Mouse (Mus musculus) urinary bladder, postnatal 4 days (tissue): ENCODE measurements around the gene Traf6.

ENCODE experiments used
- DNase-seq, 2 experiments: peaks; one replicate each; pipeline ENCODE4 v3.0.0; 2021 to 2022; ENCODE audit warnings: low spot score in 2 of 2

Gene Traf6

DNA sequence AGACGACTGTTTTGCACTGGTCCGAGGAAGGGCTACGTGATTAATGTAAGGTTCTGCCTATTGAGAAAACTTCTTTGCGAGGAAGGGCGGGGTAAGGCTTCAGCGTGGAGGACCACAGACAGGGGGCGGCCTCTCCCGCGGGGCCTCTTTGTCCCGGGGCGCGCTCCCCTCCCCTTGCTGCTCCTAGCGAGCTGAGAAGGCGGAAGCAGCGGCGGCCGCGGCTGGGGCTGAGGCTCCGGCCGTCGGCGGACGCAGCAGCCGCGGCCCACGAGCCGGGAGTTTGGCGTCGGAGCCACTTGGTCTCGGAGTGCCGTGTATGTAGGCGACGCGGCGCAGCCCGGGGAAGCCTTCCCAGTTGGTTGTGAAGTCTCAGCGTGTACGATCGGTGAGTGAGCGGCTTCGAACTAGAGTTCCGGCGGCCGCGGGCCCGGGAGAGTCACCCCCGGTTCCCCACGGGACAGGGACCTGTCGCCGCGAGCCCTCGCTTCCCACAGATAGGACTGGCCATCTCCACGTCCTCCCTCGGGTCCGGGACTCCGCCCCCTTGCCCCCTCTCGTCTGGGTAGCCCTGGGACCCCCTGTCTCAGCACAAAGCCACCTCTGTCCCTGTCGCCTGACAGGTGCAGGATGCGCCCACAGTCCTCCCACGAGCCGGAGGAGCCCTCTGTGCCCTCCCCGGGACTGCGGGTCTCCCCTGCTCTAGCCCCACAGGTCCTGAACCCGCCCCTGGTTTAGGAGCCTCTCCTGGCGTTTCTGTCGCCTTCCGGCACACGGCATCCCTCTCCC is at the start of gene Traf6:
Gene Traf6 (plus strand): TSS at position 194 of the 786 bp plus-strand sequence.
- peak; percentile 82 to 91 for DNase-seq

DNA sequence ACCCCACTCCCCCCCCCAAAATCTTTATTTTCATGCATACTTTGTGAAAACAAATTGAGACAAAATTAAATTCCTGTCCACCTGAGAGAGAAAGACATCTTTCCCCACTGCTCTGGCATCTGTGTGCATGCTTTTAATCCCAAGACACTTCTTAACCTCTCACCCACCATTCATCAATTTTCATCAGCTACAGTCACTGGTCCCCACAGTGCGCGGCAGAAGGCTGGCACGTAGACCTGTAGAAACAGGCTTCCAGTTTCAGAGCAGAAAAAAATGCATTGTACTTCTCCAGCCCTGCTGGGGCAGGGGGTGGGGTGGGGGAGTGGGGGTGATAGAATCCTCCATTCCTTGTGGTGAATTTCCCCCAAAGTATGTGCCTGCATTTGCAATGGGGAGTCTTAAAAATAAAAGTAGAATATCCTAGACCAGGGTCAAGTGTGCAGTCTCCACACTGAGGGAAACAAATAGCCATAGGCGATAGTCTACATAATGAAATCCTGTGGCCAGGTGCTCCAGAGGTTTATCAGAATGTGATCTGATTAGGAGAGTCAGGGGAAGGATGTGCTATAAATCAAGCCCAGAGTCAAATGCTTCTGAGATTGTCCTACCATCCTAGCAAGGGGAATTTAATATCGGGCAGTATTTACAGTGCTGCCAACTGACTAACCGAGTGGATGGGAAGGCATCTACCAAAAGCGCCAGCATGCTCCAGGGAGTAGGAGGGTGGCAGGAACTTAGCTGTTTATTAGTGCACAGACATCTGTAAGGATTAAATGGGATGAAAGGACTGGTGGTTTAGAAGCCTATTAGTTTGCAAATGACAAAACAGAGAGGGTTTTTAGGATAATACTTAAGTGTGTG is 39.0 kb upstream of the Traf6 start:
- no peak for DNase-seq

DNA sequence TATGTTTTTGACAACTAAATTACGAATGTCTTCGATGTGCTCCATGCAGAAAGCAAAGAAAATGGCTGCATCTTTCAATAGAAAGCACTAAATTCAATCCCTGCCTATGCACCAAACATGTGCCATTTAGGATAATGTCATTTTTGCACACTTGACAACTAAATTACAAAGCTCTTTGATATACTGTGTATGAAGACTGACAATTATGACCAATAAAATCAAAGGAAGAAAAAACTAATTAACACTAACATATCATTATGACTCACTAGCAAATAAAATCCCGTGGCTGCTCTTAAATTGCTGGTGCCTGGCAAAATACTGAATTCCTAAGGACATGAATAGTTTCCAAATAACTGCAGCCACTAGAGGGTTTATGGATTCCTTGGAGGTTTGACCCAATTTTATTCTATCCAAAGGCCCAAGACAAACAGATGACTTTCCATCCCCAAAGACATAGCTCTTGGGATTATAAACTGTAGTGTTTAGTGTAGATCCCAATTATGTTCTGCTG is 38.3 kb upstream of the Traf6 start:
- no peak for DNase-seq

DNA sequence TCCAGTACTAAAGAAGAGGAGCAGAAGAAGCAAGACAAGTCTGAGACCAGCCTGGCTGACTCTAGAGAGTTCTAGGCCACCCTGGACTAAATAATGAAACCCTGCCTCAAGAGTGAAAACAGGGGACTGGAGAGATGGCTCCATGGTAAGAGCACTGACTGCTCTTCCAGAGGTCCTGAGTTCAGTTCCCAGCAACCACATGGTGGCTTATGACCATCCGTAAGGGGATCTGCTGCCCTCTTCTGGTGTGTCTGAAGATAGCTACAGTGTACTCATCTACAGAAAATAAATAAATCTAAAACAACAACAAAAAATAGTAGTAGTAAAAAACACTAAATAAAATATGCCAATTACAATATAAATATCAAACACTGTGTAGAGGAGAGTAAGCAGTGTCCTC is 32.4 kb upstream of the Traf6 start:
- DNase-seq: no peak

DNA sequence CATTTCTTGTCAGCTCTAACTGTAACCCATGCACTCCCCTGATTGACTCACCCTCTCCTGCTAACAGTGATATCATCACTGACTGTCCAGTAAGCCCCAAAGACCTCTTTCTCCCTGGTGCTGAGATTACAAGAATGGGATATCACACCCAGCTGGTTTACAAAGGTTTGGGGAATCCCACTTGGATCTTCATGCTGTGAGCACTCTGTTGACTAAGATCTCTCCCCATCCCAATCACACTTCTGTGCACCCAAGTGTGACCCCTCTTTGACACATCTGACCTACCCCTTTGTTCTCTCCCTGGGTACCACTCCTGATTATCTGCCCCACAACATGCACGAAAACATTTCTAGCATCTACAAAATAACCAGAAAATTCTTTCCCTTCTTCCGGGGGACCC is 29.9 kb upstream of the Traf6 start:
- DNase-seq: no peak

DNA sequence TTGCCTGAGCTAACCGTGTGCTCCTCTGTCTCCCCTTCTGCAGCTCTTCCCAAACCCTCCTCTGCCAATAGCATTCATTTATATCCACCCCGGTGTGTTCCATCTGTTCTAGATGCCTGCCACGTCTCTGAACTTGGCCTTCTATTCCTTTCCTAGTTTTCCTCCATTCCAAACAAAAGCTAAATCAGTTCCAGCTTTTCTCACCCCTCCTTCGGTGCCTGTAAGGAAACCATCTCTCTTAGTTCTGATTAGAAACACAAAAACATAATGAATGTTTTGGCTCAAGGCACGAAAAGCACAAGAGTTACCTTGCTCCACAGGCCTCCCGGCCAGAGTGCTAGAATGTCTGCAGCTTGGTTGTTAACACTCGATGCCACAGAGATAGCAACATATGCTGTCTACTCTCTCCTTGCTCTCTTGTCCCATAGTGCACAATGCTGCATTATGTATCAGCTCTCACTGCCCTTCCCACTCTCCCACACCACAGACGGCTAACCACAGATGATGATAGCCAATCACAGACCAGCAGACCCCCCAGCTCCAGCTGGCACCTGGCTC is 29.0 kb upstream of the Traf6 start, which contains the start of the genes Rag1 and B230118H07Rik:
Gene Rag1 (minus strand): TSS at position 388 of the 558 bp plus-strand sequence.
Gene B230118H07Rik (minus strand): TSS at position 419 of the 558 bp plus-strand sequence.
- no peak for DNase-seq

DNA sequence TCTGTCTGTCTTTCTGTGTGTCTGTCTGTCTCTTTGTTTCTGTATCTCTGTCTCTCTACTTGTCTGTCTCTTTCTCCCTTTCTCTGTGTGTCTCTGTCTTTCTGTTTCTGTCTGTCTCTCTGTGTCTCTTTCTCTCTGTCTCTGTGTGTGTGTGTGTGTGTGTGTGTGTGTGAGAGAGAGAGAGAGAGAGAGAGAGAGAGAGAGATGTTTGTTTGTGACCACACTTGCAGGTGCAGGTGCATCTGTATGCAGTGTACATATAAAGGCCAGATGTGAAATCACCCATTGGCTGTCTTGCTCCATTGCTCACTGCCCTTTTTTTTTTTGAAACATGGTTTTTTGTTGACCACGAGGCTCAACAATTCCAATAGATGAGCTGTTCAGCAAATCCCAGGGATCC is 27.8 kb upstream of the Traf6 start:
- DNase-seq: no peak

DNA sequence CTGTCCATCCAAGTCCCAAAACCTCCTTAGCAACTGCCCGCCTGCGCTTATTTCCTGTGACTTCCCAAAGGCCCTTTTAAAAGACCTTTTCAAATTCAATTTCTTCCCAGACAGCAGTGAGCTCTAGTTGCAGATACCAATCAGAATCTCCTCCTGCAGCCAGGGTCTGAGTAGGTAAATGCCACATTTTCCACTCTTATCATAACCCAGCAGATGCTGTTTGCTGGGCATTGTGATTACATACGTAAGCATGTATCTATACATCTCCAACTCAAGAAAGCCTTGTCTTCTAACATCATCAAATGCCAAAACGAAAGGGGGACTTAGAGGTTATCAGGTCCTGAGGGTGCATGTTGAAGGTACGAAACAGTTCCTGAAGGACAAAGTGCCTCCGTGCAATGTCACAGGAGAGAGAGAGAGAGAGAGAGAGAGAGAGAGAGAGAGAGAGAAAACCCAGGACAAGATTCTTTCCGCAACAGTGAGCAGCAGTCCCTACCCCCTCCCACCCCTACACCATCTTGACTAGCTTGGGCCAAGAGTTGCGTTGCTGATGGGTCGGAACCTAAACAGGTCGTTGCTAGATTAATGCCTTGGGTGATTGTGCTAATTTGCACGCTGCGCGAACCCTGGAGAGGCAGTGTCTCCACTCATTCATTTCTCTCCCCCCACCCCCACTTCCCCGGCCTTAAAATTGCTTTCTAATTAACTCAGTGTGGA is 25.9 kb upstream of the Traf6 start:
- no peak for DNase-seq

DNA sequence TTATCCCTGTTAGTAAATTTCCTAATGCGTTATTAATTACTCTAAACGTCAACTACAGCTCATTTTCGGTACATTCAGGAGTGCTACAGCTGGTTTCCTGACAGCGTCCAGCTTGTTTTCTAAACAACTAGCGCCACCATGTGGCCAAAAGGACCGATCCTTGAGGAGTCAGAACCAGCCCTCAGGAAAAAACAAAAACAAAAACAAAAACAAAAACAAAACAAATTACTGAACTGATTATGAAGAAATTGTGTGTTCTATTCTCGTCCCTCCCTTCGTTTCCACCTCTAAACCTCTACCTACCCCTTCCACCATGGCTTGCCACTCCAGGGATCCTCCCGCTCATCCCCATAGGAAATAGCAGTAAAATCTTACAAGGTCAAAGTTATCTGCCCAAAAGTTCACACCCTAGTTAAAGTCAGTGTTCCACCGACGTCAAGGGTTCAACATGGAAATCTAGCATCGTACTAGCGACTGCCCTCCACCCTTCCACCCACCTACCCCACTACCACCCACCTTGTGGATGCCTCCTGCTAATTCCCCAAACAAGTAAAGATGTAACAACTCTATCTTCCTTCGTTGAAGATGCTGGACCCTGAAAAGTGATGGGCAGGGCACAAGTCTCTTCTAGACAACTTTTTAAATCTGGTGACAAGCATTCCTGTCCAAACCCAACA is 25.2 kb upstream of the Traf6 start:
- peak in 1 of 2 experiments; percentile 69 for DNase-seq

DNA sequence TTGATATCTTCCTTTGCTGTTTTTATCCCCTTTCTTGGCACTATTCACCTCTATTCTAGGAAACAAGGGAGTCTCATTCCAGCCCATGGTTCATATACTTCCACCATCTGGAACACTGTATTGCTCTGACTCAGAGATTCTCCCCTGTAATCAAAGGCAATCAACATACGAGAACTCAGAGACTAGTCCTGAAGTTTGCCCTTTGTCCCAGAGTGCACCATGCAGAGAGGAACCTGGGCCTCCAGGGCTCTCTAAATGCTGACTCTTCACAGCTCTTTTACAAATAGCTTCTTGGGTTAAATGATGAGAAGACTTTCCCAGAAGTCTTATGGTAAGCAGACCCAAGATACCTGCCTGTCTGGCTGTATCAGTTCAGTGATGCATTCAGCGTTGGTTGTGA is 17.7 kb upstream of the Traf6 start:
- no peak for DNase-seq

DNA sequence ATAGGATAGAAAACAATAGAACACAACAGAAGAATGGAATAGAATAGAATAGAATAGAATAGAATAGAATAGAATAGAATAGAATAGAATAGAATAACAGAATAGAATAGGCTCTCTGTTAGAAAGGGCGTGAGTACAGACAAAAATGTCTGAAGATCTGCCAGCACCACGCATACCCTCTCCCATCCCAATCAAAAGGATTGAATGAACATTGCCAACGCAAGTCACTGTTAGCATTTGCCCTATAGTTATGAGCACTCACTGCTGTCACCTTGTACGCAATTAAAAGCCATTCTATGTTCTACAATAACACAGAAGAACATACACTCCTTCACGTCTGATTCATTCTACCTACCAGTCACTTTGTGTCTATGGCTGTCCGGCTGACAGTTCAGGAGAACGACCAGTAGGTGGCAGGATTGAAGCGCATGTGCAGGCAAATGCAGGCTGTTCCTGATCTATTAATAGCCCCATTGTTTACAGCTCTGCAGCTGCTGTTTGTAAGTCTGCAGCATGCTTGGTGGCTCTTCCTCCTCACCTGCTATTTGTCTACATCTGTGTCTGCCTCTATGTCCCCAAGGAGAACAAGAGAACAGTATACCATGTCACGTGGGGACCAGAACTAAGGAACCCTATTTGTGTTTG is 13.0 kb upstream of the Traf6 start:
- peak; percentile 33 to 63 for DNase-seq

DNA sequence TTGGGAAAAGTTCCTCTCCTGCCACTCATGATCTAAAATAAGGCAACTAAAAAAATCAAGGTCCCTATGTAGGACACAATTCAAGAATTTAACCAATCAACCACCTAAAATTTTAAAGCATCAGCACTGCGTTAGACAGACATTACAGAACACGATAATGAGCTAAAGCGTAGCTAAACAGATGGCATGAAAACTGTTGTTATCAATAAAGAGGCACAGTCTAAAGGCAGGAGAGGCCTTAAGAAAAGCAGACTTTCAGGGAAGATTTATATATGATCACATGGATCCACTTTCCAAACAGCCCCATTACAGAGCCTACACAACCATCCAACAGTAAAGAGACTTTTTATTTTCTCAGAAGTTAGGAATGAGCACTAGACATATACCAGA is 12.5 kb upstream of the Traf6 start:
- no peak for DNase-seq

DNA sequence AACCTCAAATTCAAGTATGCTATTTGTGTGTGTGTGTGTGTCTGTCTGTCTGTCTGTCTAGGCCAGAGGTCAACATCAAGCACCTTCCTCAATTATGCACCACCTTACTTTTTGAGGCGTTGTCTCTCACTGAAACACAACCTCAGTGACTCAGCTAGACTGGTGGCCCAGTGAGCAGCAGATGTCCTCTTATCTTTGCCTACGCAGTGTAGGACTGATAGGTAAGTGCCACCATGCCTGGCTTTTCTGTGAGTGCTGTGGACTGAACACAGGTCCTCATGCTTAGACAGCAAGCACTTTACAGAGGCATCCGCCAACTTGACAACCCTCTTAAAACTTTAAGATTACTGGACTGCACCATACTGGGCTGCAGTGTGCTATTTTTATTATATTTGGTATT is 9.5 kb upstream of the Traf6 start:
- no peak for DNase-seq

DNA sequence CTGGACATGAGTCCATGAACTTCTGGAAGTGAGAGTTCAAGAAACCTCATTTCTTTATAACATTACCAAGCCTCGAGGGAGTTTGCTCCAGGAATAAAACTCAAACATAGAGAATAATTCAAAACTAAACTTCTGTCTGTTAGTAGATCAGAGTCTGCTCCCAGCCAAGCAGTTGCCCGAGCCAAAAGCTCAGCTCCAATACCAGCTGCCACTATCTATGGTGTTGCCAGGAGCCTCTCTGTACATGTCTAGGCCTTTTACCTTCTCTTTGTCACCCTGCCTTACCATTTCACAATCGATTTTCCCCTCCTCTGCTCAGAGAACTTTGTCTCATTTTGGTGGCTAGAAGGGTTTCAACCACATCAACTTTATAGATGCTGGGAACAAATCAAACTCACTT is 4.7 kb upstream of the Traf6 start:
- DNase-seq: no peak

DNA sequence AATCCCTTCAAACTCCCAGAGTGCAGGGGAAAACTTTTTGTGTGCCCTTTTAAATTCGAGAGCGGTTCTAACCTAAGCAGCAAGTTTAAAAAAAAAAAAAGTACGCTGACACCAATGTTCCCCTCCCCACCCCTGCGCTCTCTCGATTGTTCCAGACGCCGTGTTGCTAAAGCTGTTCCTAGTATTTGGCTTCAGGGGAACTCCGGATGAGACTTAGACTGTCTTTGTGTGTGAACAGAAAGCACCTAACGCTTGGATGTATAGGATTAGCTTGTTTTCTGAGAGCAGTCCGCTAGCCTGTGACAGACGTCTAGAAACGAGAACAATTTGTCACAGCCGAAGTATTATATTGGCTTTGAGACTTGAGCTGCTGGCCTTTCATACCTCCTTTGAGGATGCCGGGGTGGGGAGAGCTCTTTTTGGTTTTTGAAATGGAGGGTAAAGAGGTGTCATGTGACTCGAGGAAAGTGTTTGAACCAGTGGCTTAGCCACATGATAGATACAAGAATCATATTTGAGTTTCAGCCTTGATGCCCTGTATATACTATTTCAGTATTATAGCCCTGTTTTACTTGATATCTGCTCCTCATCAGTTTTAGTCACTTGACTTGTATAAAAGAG is 1.0 kb downstream of the Traf6 start:
- no peak for DNase-seq

DNA sequence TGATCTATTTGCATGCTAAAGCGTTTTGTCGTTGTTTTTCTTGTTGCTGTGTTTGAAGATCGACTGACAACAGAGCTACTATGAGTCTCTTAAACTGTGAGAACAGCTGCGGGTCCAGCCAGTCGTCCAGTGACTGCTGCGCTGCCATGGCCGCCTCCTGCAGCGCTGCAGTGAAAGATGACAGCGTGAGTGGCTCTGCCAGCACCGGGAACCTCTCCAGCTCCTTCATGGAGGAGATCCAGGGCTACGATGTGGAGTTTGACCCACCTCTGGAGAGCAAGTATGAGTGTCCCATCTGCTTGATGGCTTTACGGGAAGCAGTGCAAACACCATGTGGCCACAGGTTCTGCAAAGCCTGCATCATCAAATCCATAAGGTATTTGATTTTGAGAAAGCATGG is 6.2 kb downstream of the Traf6 start:
- no peak for DNase-seq

DNA sequence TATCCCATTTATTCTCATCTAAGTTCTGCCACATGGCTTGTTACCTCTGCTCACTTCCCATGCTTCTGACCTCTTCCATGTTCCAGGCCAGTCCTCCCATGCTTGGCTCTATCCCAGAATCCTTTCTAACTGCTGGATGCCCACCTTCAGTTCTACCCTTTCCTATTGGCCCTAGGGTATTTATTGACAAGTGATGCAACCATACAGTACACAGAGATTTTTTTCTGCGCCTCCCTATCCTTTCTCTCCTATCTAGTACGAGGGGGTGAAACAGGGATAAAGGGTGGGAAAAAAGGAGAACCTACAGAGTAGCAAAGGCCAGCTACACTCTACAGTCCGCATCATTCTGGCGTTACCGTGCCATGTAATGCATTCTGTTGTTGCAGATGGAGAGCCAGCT is 9.8 kb downstream of the Traf6 start:
- DNase-seq: no peak

DNA sequence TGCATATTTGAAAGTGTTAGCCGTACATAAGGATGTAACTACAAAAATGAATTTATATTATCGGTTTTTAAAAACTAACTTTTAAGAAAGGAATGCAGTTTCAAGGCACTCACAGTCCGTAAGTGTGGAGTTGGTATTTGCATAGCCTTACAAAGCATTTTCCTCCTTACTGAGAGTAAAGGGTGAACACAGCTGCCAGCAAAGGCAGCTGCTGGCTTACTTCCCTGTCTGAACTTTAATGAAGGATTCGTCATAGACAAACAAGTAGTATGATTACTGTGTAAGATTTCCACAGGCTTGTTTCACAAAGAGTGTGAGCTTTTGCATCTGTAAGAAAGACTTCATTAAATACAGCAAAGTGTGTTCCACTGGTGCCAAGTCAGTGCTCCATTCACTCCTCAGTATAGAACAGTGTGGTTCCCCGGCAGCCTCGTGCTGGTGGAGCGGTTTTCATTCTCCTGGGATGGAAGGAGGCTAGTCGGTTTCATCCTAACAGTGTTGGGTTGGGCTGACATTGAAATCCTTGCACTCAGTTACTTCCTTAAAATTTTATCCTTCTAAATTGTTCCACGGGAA is 12.1 kb downstream of the Traf6 start:
- DNase-seq: no peak

DNA sequence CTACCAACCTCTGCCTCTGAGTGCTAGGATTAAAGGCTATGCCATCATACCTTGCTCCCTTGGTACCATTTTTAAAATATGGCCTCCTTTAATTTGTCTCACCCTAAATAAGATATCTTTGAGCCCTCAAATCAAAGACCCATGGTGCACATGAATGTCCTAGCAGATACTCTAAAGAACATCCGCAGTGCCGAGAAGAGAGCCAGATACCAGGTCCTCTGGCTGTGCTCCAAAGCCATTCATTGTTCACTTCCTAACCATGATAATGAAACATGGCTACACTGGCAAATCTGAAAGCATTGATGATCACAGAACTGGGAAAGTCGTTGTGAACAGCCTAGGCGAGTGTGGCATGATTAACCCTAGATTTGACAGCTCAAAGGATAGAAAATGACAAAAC is 14.8 kb downstream of the Traf6 start:
- no peak for DNase-seq
